Mouse (Mus musculus) heart, postnatal 36 days (tissue): ENCODE measurements around the gene Kidins220. TPM values are rescaled to one million over a fixed set of nuclear protein-coding genes. Genes with fewer than 3 reads are reported as not detected.

ENCODE experiments used
- DNase-seq, 2 experiments: peaks; one replicate each; pipeline ENCODE4 v3.0.0; 2021 to 2022
- intact Hi-C: fragments of 180-260 bp; cut with DNase I; formaldehyde crosslinking; loops from one replicate; pipeline ENCODE4 v1.15.1; 2025
- total RNA-seq, 2 experiments: library from RNA; stranded (reverse); gene quantifications; 2 replicates each; pipeline ENCODE4 v1.2.3; 2021

Kidins220 gene
- total RNA-seq, 2 experiments from 2014 or later = 74.1 to 77.0 TPM

GRCm38 (mm10) chr12:25021057-25021456, 46.3 kb downstream of the Kidins220 start:
- intact Hi-C loops = no loop called here
- DNase-seq = no peak

GRCm38 (mm10) chr12:25024862-25025545, 50.3 kb downstream of the Kidins220 start:
- intact Hi-C loops = loop anchor here (5.0 kb wide), 2 partner anchors 67 to 1202 kb away; no protein-coding TSS in a partner anchor
- no peak for DNase-seq

- intact Hi-C loops = loop anchor here (5.0 kb wide), 2 partner anchors 66 to 1201 kb away; no protein-coding TSS in a partner anchor
- DNase-seq = no peak
Measured at GRCm38 (mm10) chr12:25026308-25026707, 51.6 kb downstream of the Kidins220 start.

DNA sequence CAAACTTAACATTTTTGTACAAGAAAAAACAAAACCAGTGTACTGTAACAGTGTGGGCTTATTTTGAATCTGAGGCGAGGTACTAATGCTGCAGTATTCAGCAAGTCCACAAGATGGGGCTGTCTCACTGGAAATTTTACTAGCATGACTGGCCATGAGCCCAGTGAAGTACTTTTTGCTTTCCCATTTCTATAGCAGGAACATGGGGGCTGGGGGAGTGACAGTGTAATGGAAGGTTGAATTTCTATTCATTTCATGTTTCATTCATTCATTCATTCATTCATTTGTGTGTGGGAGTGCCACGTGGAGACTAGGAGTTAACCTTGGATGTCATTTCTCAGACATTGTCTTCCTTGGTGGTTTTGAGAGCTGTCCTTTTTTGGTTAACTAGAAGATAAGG, 52.7 kb downstream of the Kidins220 start:
- intact Hi-C loops = loop anchor here (1.0 to 5.0 kb wide), 3 partner anchors 65 to 1200 kb away; no protein-coding TSS in a partner anchor
- DNase-seq = peak; percentile 51 to 60

GRCm38 (mm10) chr12:25033662-25034337, 59.1 kb downstream of the Kidins220 start:
- intact Hi-C loops = no loop called here
- DNase-seq = no peak

DNA sequence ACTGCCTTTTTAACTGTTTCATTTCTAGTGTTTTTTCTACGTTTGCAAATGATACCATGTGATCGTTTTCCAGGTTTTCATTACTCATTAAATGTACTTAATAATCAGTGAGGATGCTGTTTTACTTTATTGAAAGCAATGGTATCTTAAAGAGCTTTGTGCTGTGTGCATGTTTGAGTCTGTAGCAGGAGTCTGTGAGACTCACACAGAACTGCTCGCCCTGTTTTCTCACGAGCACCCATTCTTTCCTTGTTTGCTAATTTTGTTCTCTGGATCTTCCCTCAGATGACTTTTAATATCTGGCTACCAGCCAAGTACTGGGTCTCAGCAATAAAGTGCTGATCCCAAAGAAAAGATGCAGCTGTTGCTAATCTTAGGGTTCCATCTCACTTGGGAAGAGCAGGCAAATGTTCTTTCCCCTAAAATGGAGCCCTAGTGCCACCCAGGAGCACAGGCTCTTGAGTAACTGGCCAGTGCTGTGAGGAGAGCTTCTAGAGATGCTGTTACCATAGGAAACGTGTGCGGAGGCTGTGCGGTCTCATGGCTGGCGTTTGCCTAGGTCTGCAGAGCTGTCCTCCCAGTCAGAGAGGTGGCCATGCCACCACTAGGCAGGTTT, 59.7 kb downstream of the Kidins220 start:
- no peak for DNase-seq
- intact Hi-C loops = no loop called here

DNA sequence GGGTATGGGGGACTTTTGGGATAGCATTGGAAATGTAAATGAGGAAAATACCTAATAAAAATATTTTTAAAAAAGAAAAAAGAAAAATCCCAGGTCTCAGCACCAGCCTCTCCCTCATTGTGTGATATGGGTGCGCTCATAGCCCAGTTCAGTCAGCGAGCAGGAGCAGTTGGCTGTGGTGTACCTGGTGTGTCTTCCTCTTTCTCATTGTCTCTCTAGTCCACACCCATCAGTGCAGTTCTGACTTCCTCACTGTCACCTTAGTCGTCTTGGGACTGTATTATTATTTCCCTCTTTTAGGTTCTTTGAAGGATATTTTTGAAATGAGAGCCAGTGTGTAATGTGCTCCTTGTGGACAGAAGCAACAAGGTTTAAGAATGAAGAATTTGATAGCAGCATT, 61.3 kb downstream of the Kidins220 start:
- no peak for DNase-seq
- intact Hi-C loops = no loop called here

GRCm38 (mm10) chr12:25037222-25037621, 62.5 kb downstream of the Kidins220 start:
- intact Hi-C loops = no loop called here
- no peak for DNase-seq

- DNase-seq = no peak
- intact Hi-C loops = no loop called here
Measured at GRCm38 (mm10) chr12:25037681-25038472, 63.2 kb downstream of the Kidins220 start.

DNA sequence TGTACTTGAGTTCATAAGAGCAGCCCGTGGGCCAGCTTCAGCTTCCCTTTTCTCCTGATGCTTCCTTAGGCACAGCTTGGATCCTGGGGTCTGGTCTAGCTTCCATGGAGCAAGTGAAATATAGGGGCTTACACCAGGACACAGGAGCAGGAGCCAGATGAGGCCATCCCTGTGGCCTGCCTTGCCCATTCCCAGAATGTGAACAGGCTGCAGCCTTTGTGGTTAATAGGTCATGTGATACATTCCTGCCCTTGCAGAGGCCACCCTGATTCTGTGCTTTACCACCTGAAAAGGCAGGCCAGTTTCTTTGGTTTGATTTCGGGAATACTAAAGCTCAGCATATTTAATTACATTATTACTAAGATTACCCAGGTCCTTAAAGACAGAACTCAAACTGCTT, 69.3 kb downstream of the Kidins220 start:
- intact Hi-C loops = no loop called here
- DNase-seq = no peak

GRCm38 (mm10) chr12:25044579-25044978, 69.9 kb downstream of the Kidins220 start:
- DNase-seq = no peak
- intact Hi-C loops = no loop called here

- intact Hi-C loops = no loop called here
- DNase-seq = no peak
Measured at GRCm38 (mm10) chr12:25049253-25049652, 74.5 kb downstream of the Kidins220 start.

GRCm38 (mm10) chr12:25054511-25054910, 79.8 kb downstream of the Kidins220 start:
- no peak for DNase-seq
- intact Hi-C loops = no loop called here

- intact Hi-C loops = no loop called here
- DNase-seq = no peak
Measured at GRCm38 (mm10) chr12:25054963-25055362, 80.2 kb downstream of the Kidins220 start.

- intact Hi-C loops = no loop called here
- no peak for DNase-seq
Measured at GRCm38 (mm10) chr12:25059487-25060200, 84.9 kb downstream of the Kidins220 start.

DNA sequence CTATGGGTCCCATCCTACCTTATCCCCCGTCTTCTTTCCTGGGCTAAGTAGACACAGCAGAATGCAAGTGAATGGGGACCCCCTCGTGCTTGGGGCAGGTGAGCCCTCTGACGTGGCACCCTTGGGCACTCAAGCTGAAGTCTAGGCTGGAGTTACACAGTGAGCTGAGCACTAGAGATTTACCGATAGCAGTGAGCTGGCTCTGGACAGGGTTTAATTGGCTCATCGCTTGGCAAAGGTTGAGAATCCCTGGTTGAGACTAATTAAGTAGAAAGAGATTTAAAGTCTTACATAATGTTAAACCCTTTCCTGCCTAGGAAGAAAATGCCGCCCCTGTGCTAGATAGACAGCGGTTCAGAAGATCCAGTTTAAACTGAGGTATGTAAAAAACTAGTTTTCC, 86.2 kb downstream of the Kidins220 start:
- intact Hi-C loops = no loop called here
- no peak for DNase-seq

DNA sequence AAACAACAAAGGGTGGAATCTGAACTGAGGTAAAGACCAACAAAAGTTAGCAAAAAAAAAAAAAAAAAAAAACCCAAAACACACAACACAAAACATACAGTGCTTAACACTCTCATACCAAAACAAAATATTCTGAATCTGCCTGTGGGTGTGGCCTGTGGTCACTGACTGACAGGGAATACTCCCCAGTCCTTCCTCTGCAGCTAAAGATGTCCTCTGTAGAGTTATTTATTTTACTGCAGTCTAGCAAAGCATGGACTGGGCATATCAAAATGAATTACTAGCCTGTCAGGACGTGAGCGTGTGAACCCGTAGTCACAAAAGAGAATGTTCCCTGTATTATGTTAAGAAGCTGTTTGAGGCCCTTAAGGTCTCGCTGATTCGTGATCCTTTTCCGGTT, 87.5 kb downstream of the Kidins220 start:
- intact Hi-C loops = no loop called here

DNA sequence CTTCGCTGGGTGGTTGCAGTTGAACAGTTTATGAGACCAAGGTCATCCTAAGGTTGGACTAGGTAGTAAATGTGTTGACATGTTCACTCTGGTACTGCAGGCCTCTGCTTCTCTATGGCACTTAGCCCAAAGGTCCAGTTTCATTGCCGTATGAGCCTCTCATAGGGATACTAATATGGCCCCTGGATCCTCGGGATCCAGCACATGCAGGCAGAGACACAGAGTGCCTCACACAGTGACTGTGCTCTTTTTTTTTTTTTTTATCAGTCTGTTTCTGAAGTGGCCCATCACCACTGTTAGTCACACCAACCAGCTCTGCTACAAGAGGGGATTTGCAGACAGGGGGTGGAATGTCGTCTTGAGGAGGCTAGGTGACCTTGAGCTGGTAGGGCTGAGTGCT, 98.6 kb downstream of the Kidins220 start:
- intact Hi-C loops = no loop called here
- no peak for DNase-seq

More for the DNA sequence above, 87.5 kb downstream of the Kidins220 start:
- DNase-seq = no peak

DNA sequence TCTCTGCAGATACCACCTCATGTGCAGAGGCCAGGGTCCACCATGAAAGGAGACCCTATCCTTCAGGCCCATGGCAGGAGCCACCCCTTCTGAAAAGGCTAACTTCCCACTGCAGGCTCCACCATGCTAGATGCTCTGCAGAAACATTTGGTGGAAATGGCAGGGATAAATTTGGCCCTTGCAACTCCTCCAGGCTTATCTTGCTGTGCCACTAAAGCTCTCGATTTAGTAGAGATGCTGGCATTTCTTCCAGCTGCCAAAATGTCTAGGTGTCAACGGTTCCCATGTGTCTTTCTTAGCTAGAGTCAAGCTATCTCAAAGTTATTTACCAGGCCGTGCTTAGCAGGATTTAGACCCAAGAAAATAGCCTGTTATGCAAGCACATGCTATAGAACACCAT, 99.6 kb downstream of the Kidins220 start:
- no peak for DNase-seq
- intact Hi-C loops = no loop called here
